Mouse (Mus musculus) brown adipose tissue, adult 24 weeks (tissue): ENCODE results near the gene Dhx30. TPM values are rescaled to one million over a fixed set of nuclear protein-coding genes. Genes with fewer than 3 reads are reported as not detected.

Source experiments
- H3K27ac ChIP-seq: fragments of 200-500 bp; replicated peaks from 2 replicates; pipeline ENCODE4 v1.5.1; 2012; ENCODE audit warnings: low read depth, mild to moderate bottlenecking, low read length
- H3K4me1 ChIP-seq: fragments of 200-500 bp; 2 replicates; pipeline ENCODE4 v1.6.1; 2012; ENCODE audit warnings: low read length, mixed read lengths; ENCODE audit not compliant: control insufficient read depth, insufficient read depth, insufficient read length
- H3K4me3 ChIP-seq: fragments of 200-500 bp; 2 replicates; pipeline ENCODE4 v1.5.1; 2012; ENCODE audit warnings: low read depth, mild to moderate bottlenecking, low read length, moderate library complexity; ENCODE audit not compliant: insufficient read depth
- polyA plus RNA-seq: library from polyadenylated mRNA; stranded (reverse); fragments of >200 nt; gene quantifications from 2 replicates; pipeline ENCODE4 v1.2.4, GENCODE M21; 2012; ENCODE audit not compliant: missing spikeins, insufficient read depth, insufficient read length

Gene Dhx30
- polyA plus RNA-seq, 1 experiment = 32.4 TPM

DNA sequence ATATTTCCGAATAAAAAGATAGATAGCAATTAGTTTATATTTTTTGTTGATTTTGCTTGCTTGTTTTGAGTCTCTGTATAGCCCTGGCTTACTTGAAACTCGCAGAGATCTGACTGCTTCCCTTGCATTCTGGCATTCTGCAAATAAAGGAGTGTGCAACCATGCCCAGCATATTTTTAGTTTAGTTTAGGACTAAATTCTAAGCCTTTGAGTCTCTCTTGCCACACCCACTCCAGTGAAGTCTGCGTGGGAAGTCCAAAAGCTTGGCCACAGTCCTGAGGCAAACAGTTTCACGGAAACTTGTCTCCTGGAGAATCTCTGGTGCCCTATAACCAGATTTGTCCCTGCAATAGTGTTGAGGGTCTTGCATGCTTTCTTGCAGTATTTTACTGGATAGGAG, 73.3 kb downstream of the Dhx30 start:
- no peak overlapping the region for H3K27ac ChIP-seq
- H3K4me1 ChIP-seq = peaks cover 11% of the 10 kb centered on the region

DNA sequence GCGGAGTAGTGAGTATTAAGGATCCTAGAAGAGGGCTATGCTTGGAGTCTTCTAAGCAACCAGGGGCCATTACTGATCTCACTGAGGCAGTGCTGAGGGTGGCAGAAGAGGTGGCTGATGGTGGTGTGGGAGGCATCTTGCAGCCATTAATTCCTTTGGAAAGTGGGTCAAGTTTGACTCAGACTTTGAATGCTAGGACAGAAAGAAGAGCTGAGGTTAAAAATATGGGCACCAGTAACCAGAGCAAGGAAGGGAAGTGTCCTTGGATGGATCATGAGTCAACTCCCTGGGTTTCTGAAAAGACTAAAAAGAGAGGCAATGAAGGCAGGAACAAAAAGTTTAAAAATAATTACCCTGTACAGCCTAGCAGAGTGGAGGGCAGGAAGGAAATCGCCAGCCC, 79.1 kb downstream of the Dhx30 start:
- Histone ChIP-seq H3K4me3 (no peak overlapping the region), H3K27ac (no peak overlapping the region), H3K4me1 (peaks cover 22% of the 10 kb centered on the region)

More for the DNA sequence above, 73.3 kb downstream of the Dhx30 start:
- no peak overlapping the region for H3K4me3 ChIP-seq

DNA sequence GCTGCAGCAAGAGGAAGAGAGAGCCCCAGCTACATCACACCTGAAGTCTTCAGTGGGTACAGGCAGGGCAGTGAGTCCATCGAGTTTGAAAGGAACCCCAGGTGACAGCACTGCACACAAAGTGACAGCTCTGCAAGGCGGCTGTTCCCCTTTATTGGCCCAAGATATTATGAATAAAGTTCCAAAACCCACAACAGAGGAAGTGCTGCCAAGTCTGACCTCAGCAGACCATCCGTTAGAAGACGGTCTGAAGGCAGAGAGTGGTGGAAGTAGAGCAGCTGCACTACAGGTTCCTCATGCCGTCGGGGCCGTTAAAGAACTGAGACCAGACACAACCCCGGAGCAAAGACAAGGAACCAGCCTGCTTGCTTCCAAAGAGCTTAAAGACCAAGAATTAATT, 79.7 kb downstream of the Dhx30 start:
- no peak overlapping the region for H3K27ac ChIP-seq
- H3K4me3 ChIP-seq = no peak overlapping the region
- H3K4me1 ChIP-seq = peaks cover 22% of the 10 kb centered on the region

DNA sequence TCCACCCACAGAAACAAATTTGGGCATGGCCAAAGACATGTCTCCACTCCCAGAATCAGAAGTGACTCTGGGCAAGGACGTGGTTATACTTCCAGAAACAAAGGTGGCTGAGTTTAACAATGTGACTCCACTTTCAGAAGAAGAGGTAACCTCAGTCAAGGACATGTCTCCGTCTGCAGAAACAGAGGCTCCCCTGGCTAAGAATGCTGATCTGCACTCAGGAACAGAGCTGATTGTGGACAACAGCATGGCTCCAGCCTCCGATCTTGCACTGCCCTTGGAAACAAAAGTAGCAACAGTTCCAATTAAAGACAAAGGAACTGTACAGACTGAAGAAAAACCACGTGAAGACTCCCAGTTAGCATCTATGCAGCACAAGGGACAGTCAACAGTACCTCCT, 82.5 kb downstream of the Dhx30 start:
- no peak overlapping the region for H3K27ac ChIP-seq
- H3K4me3 ChIP-seq = no peak overlapping the region

More for the DNA sequence above, 82.5 kb downstream of the Dhx30 start:
- H3K4me1 ChIP-seq = peaks cover 16% of the 10 kb centered on the region

Other genes with a start within 250 kb of the Dhx30 start
- 1.7 and 4.0 TPM in 2 replicates for gene Cdc25a, start 242.3 kb downstream of the Dhx30 start, polyA plus RNA-seq
- 34.0 and 36.5 TPM in 2 replicates for gene Map4, start 186.4 kb downstream of the Dhx30 start, polyA plus RNA-seq
- gene Smarcc1, start 122 bp downstream of the Dhx30 start, polyA plus RNA-seq = 11.5 and 18.0 TPM in 2 replicates
- 0.92 and 1.1 TPM in 2 replicates for gene Cspg5, start 126.0 kb upstream of the Dhx30 start, polyA plus RNA-seq
- gene Elp6, start 187.3 kb upstream of the Dhx30 start, polyA plus RNA-seq = 4.9 and 6.4 TPM in 2 replicates
- gene Scap, start 215.5 kb upstream of the Dhx30 start, polyA plus RNA-seq = 14.6 and 18.7 TPM in 2 replicates